Mouse (Mus musculus): ENCODE data around the gene Gm29427. TPM values are rescaled to one million over a fixed set of nuclear protein-coding genes. Genes with fewer than 3 reads are reported as not detected.
A peak's percentile ranks its signal among the peaks of the same experiment; 100 is the strongest.

The Gm29427 gene
- 0.04 TPM for polyA plus RNA-seq (2021)

GRCm38 (mm10) chr1:130715561-130716217, at the start of gene Gm29427:
Gene Gm29427 (minus strand): TSS chr1:130715799.
- in situ Hi-C loops (cut with MboI; ENCODE audit: low pct_unique_long_range_greater_than_20kb): no loop called here
- H3K27me3 ChIP-seq: no peaks in the 10 kb centered on the region
- ChIA-PET CTCF (interaction anchor here (0.7 to 1.7 kb wide), 6 partner anchors 9 to 69 kb away, joined by 3 to 6 read pairs (median 3); no protein-coding TSS in a partner anchor), POLR2A (interaction anchor here (0.6 to 1.3 kb wide), 5 partner anchors 10 to 618 kb away, joined by 3 to 5 read pairs (median 3); no protein-coding TSS in a partner anchor)
- peak; percentile 79 for DNase-seq (ENCODE audit: low read depth, low spot score)
- TF ChIP-seq CTCF (IDR thresholded peaks at IDR 0.05): no peak
- ATAC-seq: peak; percentile 95

- ATAC-seq (no peak), DNase-seq (ENCODE audit: low read depth, low spot score) (no peak)
- TF ChIP-seq CTCF (IDR thresholded peaks at IDR 0.05): no peak
- H3K27me3 ChIP-seq: no peaks in the 10 kb centered on the region
- POLR2A ChIA-PET: interaction anchor here (0.6 kb wide), 1 partner anchor 209 kb away, joined by 3 read pairs; no protein-coding TSS in a partner anchor
- CTCF ChIA-PET: no interaction called here
- in situ Hi-C loops (cut with MboI; ENCODE audit: low pct_unique_long_range_greater_than_20kb): no loop called here
These were observed 48.4 kb upstream of the Gm29427 start for GRCm38 (mm10) chr1:130764027-130764461.

GRCm38 (mm10) chr1:130762045-130762760, 46.6 kb upstream of the Gm29427 start:
- POLR2A ChIA-PET: no interaction called here
- H3K27me3 ChIP-seq: no peaks in the 10 kb centered on the region
- no peak for ATAC-seq
- CTCF ChIA-PET: interaction anchor here (0.9 kb wide), 1 partner anchor 42 kb away, joined by 3 read pairs; no protein-coding TSS in a partner anchor
- no peak for TF ChIP-seq CTCF (IDR thresholded peaks at IDR 0.05)
- in situ Hi-C loops (cut with MboI; ENCODE audit: low pct_unique_long_range_greater_than_20kb): no loop called here
- no peak for DNase-seq (ENCODE audit: low read depth, low spot score)

GRCm38 (mm10) chr1:130761597-130761996, 46.0 kb upstream of the Gm29427 start:
- POLR2A ChIA-PET: no interaction called here
- in situ Hi-C loops (cut with MboI; ENCODE audit: low pct_unique_long_range_greater_than_20kb): no loop called here
- ATAC-seq (no peak), DNase-seq (ENCODE audit: low read depth, low spot score) (no peak)
- no peak for TF ChIP-seq CTCF (IDR thresholded peaks at IDR 0.05)
- CTCF ChIA-PET: no interaction called here
- no peaks in the 10 kb centered on the region for H3K27me3 ChIP-seq

- ChIA-PET CTCF (no interaction called here), POLR2A (no interaction called here)
- TF ChIP-seq CTCF (IDR thresholded peaks at IDR 0.05): no peak
- DNase-seq (ENCODE audit: low read depth, low spot score): no peak
- no peaks in the 10 kb centered on the region for H3K27me3 ChIP-seq
- in situ Hi-C loops (cut with MboI; ENCODE audit: low pct_unique_long_range_greater_than_20kb): no loop called here
- ATAC-seq: no peak
These were observed 44.1 kb upstream of the Gm29427 start for GRCm38 (mm10) chr1:130759689-130760088.

GRCm38 (mm10) chr1:130746819-130747218, 31.2 kb upstream of the Gm29427 start:
- TF ChIP-seq CTCF (IDR thresholded peaks at IDR 0.05): no peak
- in situ Hi-C loops (cut with MboI; ENCODE audit: low pct_unique_long_range_greater_than_20kb): no loop called here
- DNase-seq (ENCODE audit: low read depth, low spot score) (no peak), ATAC-seq (no peak)
- H3K27me3 ChIP-seq: no peaks in the 10 kb centered on the region
- CTCF ChIA-PET: no interaction called here
- POLR2A ChIA-PET: no interaction called here

- ChIA-PET CTCF (no interaction called here), POLR2A (no interaction called here)
- DNase-seq (ENCODE audit: low read depth, low spot score): no peak
- no peak for ATAC-seq
- H3K27me3 ChIP-seq: no peaks in the 10 kb centered on the region
- in situ Hi-C loops (cut with MboI; ENCODE audit: low pct_unique_long_range_greater_than_20kb): no loop called here
- TF ChIP-seq CTCF (IDR thresholded peaks at IDR 0.05): no peak
These were observed 30.0 kb upstream of the Gm29427 start for GRCm38 (mm10) chr1:130745591-130745990.

GRCm38 (mm10) chr1:130744961-130745360, 29.4 kb upstream of the Gm29427 start:
- no peak for DNase-seq (ENCODE audit: low read depth, low spot score)
- TF ChIP-seq CTCF (IDR thresholded peaks at IDR 0.05): no peak
- no peak for ATAC-seq
- CTCF ChIA-PET: interaction anchor here (1.0 kb wide), 1 partner anchor 46 kb away, joined by 3 read pairs; no protein-coding TSS in a partner anchor
- POLR2A ChIA-PET: no interaction called here
- H3K27me3 ChIP-seq: no peaks in the 10 kb centered on the region
- in situ Hi-C loops (cut with MboI; ENCODE audit: low pct_unique_long_range_greater_than_20kb): no loop called here

GRCm38 (mm10) chr1:130744217-130744616, 28.6 kb upstream of the Gm29427 start:
- TF ChIP-seq CTCF (IDR thresholded peaks at IDR 0.05): no peak
- ChIA-PET POLR2A (no interaction called here), CTCF (no interaction called here)
- H3K27me3 ChIP-seq: no peaks in the 10 kb centered on the region
- ATAC-seq (no peak), DNase-seq (ENCODE audit: low read depth, low spot score) (no peak)
- in situ Hi-C loops (cut with MboI; ENCODE audit: low pct_unique_long_range_greater_than_20kb): no loop called here

GRCm38 (mm10) chr1:130743775-130744174, 28.2 kb upstream of the Gm29427 start:
- ChIA-PET POLR2A (no interaction called here), CTCF (no interaction called here)
- in situ Hi-C loops (cut with MboI; ENCODE audit: low pct_unique_long_range_greater_than_20kb): no loop called here
- no peaks in the 10 kb centered on the region for H3K27me3 ChIP-seq
- no peak for ATAC-seq
- no peak for DNase-seq (ENCODE audit: low read depth, low spot score)
- TF ChIP-seq CTCF (IDR thresholded peaks at IDR 0.05): no peak

GRCm38 (mm10) chr1:130742201-130742600, 26.6 kb upstream of the Gm29427 start:
- in situ Hi-C loops (cut with MboI; ENCODE audit: low pct_unique_long_range_greater_than_20kb): no loop called here
- CTCF ChIA-PET: no interaction called here
- TF ChIP-seq CTCF (IDR thresholded peaks at IDR 0.05): no peak

More at GRCm38 (mm10) chr1:130742201-130742600, 26.6 kb upstream of the Gm29427 start:
- DNase-seq (ENCODE audit: low read depth, low spot score) (no peak), ATAC-seq (no peak)
- POLR2A ChIA-PET: interaction anchor here (0.6 kb wide), 1 partner anchor 23 kb away, joined by 3 read pairs; no protein-coding TSS in a partner anchor
- no peaks in the 10 kb centered on the region for H3K27me3 ChIP-seq

All from Patski (cell line).